Mouse (Mus musculus): ENCODE measurements around the gene Phka1. TPM values are rescaled to one million over a fixed set of nuclear protein-coding genes. Genes with fewer than 3 reads are reported as not detected.
A peak's percentile ranks its signal among the peaks of the same experiment; 100 is the strongest.
"Not testable (repeated sequence)": the region's sequence is repeated elsewhere in the genome, so short reads cannot be mapped to it uniquely, and the experiment has no call there.

The Phka1 gene
- total RNA-seq (2021) = 15.3 and 18.7 TPM in 2 replicates
- long read RNA-seq, full-length matches to known transcripts = 4 of 7 reads
- long read RNA-seq, partial matches to known transcripts = 2 of 7 reads
- long read RNA-seq, other reads (novel, unspliced or antisense) = 1 of 7 reads

- DNase-seq = peak; percentile 87
Observed at GRCm38 (mm10) chrX:102643823-102644572, at the start of gene Phka1. TSS of gene Phka1 (minus strand) at chrX:102644246.

- peak; percentile 2 for DNase-seq
Observed at GRCm38 (mm10) chrX:102689252-102689651, 45.2 kb upstream of the Phka1 start.

GRCm38 (mm10) chrX:102686872-102687271 is 42.8 kb upstream of the Phka1 start, which contains the start of gene Gm3880:
TSS of gene Gm3880 (minus strand) at chrX:102686972.
- not testable (repeated sequence) for DNase-seq

- DNase-seq = not testable (repeated sequence)
Observed at GRCm38 (mm10) chrX:102684706-102685105, 40.7 kb upstream of the Phka1 start.

GRCm38 (mm10) chrX:102666641-102667040 is 22.6 kb upstream of the Phka1 start:
- DNase-seq = no peak

GRCm38 (mm10) chrX:102660712-102661111 is 16.7 kb upstream of the Phka1 start:
- no peak for DNase-seq

- no peak for DNase-seq
Observed at GRCm38 (mm10) chrX:102645691-102646090, 1.6 kb upstream of the Phka1 start.

- no peak for DNase-seq
Observed at GRCm38 (mm10) chrX:102645146-102645545, 1.1 kb upstream of the Phka1 start.

GRCm38 (mm10) chrX:102644573-102644951 is 516 bp upstream of the Phka1 start:
- peak; percentile 4 for DNase-seq

- DNase-seq = no peak
Observed at GRCm38 (mm10) chrX:102601269-102601668, 42.8 kb downstream of the Phka1 start.

- no peak for DNase-seq
Observed at GRCm38 (mm10) chrX:102588560-102588959, 55.5 kb downstream of the Phka1 start.

- no peak for DNase-seq
Observed at GRCm38 (mm10) chrX:102571186-102571585, 72.9 kb downstream of the Phka1 start.

- peak; percentile 21 for DNase-seq
Observed at GRCm38 (mm10) chrX:102556906-102557305, 87.1 kb downstream of the Phka1 start.

- DNase-seq = no peak
Observed at GRCm38 (mm10) chrX:102509205-102509604, 134.8 kb downstream of the Phka1 start.

- peak; percentile 31 for DNase-seq
Observed at GRCm38 (mm10) chrX:102504644-102505481, 139.2 kb downstream of the Phka1 start, which contains the start of gene Hdac8. TSS of gene Hdac8 (minus strand) at chrX:102505359.

GRCm38 (mm10) chrX:102504179-102504578 is 139.9 kb downstream of the Phka1 start:
- no peak for DNase-seq

GRCm38 (mm10) chrX:102493992-102494730 is 149.9 kb downstream of the Phka1 start:
- DNase-seq = no peak

GRCm38 (mm10) chrX:102485575-102485974 is 158.5 kb downstream of the Phka1 start:
- no peak for DNase-seq

GRCm38 (mm10) chrX:102479665-102480064 is 164.4 kb downstream of the Phka1 start:
- peak; percentile 34 for DNase-seq

GRCm38 (mm10) chrX:102478965-102479364 is 165.1 kb downstream of the Phka1 start:
- DNase-seq = no peak

GRCm38 (mm10) chrX:102478481-102478880 is 165.6 kb downstream of the Phka1 start:
- no peak for DNase-seq

GRCm38 (mm10) chrX:102476784-102477183 is 167.3 kb downstream of the Phka1 start:
- peak; percentile 63 for DNase-seq

Measured in adrenal gland, postnatal 25 days (tissue).